Mouse (Mus musculus) adrenal gland (tissue): ENCODE measurements around the gene Pitpnm2.

Experiments
- intact Hi-C: fragments of 180-260 bp; cut with DNase I; formaldehyde crosslinking; loops from one replicate; pipeline ENCODE4 v1.15.1; 2025

The Pitpnm2 gene

DNA sequence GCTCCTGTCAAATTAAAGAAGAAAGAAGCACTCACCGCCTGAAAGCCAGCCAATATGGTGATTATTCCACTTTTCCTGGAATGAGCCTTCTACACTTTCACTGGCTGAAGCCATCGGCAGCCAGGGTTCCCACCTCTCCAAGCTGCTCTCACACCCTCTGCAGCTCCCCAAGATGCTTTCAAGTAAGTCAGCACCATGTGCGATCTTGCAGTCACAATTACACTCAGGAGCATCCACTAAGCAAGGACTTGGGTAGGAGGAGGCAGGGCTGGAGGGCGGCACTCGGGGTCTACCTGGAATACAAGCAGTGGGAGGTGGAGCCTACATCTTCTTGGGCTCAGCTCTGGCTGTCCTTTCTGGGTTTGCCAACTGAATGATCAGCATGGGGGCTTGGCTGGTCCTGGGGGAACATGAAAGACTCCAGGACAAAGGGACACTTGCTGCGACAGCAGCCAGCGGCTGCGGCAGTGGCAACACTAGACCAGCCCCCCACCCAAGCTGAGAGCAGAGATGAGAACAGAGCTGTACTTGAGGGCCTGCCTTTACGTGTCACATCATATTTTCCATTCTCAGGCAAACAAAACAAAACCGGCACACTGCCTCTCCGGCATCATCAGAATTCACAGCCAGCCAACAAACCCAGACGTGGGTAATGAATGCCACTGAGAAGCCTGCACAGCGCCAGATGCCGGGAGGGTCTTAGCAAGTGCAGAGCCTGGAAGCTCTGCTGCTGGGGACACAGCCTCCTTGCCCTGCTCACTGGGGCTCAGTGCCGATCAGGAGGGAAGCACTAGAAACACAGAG lies 64.5 kb downstream of the Pitpnm2 start:
- intact Hi-C loops, result no loop called here

GRCm38 (mm10) chr5:124184191-124184590 lies 65.4 kb downstream of the Pitpnm2 start:
- intact Hi-C loops, result no loop called here

GRCm38 (mm10) chr5:124182642-124183041 lies 66.9 kb downstream of the Pitpnm2 start:
- intact Hi-C loops, result no loop called here

- intact Hi-C loops, result no loop called here
Observed at GRCm38 (mm10) chr5:124182097-124182496, 67.5 kb downstream of the Pitpnm2 start.

- intact Hi-C loops, result no loop called here
Observed at GRCm38 (mm10) chr5:124180500-124181167, 68.9 kb downstream of the Pitpnm2 start.

- intact Hi-C loops, result no loop called here
Observed at GRCm38 (mm10) chr5:124179411-124179810, 70.1 kb downstream of the Pitpnm2 start.

- intact Hi-C loops, result no loop called here
Observed at GRCm38 (mm10) chr5:124176726-124177132, 72.8 kb downstream of the Pitpnm2 start.

DNA sequence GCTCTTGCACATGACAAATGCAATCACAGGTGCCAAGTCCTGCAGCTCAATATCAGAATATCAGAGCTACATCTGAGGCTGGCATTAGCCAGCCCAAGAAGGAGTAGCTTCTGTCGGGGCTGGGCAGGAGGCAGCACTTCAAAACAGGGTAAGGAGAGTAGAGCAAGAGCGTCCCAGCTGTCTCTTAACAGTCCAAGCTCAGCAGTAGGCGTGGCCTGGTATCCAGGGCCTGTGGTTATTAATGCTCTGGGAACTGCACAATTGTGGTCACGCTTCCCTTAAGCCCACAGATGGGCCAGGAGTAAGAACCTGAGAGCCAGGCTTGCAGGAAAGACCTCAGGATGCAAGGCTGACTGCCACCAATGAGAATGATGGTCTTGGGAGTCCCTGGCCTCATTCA lies 74.4 kb downstream of the Pitpnm2 start:
- intact Hi-C loops, result no loop called here

GRCm38 (mm10) chr5:124173012-124173985 lies 76.3 kb downstream of the Pitpnm2 start:
- intact Hi-C loops, result no loop called here

DNA sequence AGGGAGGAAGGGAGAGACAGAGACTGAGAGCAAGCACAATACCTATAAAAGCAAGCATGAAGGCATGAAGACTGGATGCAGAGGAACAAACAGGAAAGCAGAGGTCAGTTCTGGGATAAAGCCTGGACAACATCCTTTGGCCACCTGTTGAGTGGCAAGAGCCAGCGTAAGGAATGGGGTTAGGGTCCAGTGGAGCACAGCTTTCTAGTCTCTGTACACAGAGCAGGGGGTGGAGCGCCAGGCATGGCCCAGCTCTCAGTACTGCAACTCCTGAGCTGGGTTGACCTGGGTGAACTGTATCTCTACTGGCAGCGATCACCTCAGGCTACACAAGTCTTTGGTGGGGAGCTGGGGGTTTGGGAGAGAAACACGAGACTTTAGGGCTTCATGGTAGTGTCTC lies 77.3 kb downstream of the Pitpnm2 start:
- intact Hi-C loops, result no loop called here

DNA sequence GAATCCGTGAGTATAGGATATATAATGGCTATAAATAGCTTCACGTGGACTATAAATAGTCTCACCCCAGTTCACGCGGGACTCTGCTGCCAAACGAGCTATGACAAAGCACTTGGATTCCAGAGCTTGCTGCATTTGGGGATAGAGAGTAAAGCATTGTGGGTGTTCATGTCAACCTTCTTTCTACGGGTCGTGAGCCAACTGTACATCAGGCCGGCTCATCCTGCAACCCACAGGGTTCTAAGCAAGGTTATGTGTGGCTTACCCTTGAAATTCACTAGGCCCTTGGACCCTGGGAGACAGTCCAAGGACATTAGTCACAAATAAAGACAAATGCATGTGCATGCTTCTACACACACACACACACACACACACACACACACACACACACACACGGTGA lies 77.8 kb downstream of the Pitpnm2 start:
- intact Hi-C loops, result no loop called here

DNA sequence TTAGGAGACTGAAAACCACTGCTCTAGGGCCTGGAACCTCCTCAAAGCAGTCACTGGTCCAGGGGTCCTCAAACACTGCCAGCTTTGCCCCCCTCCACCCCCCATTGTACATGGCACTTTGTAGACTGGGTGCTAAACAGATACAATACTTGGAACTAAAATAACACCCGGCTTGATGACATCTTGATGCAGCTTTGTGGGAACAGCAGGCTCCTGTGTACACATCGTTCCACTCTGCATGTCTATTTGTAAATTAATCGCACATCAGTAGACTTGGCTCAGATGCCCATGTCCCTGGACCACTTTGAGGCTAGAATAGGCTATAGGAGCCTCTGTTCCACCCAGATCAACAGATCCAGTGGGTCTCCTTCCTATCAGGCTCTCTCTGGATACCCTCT lies 80.3 kb downstream of the Pitpnm2 start:
- intact Hi-C loops, result no loop called here

- intact Hi-C loops, result no loop called here
Observed at GRCm38 (mm10) chr5:124168428-124169223, 80.9 kb downstream of the Pitpnm2 start.

- intact Hi-C loops, result no loop called here
Observed at GRCm38 (mm10) chr5:124167621-124168020, 81.9 kb downstream of the Pitpnm2 start.

- intact Hi-C loops, result no loop called here
Observed at GRCm38 (mm10) chr5:124166741-124167140, 82.8 kb downstream of the Pitpnm2 start.

DNA sequence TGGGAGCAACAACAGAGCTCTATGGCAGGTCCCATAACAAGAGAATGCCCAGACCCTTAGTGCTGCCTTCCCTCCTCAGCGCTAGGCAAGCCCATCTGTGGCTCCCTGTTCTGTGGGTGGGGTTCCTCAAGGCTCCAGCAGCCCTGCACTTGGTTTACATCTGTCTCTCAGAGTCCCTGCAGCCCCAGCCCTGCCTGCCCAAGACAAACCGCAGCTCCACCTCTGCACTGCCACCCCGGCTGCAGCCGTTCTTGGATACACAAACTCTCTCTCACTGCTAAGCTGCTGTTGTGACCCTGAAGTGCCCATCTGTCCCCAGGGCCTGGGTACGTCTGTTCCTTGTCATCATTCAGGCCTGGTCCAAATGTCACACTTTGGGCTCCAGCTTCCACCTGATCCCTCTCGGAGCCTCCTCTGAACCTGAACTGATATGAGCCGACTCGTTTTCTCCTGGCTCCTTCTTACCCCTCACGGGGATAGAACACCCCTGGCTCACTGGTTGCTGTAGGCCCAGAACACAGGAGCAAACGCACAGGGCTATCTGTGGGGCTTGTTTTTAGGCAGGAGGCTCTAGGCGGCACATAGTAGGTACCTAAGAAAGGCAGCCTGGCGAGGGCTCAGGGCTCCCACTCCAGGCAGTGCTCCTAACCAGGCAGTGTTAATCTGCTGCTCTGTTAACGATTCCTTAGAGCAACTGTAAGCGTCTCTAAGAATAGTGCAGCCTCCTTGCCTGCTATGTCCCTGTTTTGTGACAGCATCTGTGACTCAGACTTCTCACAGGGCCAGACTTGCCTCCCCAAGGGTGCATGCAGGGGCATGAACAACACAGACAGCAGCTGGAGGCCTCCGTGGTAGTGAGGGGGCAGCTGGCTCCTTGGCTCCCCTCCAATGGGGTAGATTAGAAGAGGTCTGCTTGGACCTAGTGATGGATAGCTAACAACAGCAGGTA lies 83.7 kb downstream of the Pitpnm2 start:
- intact Hi-C loops, result no loop called here

GRCm38 (mm10) chr5:124163445-124163844 lies 86.1 kb downstream of the Pitpnm2 start:
- intact Hi-C loops, result loop anchor here (2.0 to 5.0 kb wide), 2 partner anchors 95 to 119 kb away; no protein-coding TSS in a partner anchor

GRCm38 (mm10) chr5:124162577-124162976 lies 87.0 kb downstream of the Pitpnm2 start:
- intact Hi-C loops, result loop anchor here (2.0 to 5.0 kb wide), 2 partner anchors 96 to 120 kb away; no protein-coding TSS in a partner anchor

- intact Hi-C loops, result loop anchor here (2.0 to 5.0 kb wide), 2 partner anchors 97 to 120 kb away; no protein-coding TSS in a partner anchor
Observed at GRCm38 (mm10) chr5:124161831-124162230, 87.7 kb downstream of the Pitpnm2 start.
